Mouse (Mus musculus): ENCODE data around the gene Psme3. TPM values are rescaled to one million over a fixed set of nuclear protein-coding genes. Genes with fewer than 3 reads are reported as not detected.

Psme3 gene
- polyA plus RNA-seq, 1 experiment: 161 TPM

GRCm38 (mm10) chr11:101351100-101351720 lies 35.2 kb downstream of the Psme3 start:
- H3K4me1 ChIP-seq (ENCODE audit: control insufficient read depth, insufficient read depth, low read length): peaks cover 2% of the 10 kb centered on the region
- H3K36me3 ChIP-seq (ENCODE audit: control insufficient read depth, insufficient read depth, low read length, poor library complexity, severe bottlenecking): no peaks in the 10 kb centered on the region
- TF ChIP-seq CTCF (IDR thresholded peaks at IDR 0.05; ENCODE audit: low read depth, low read length): no peak
- TF ChIP-seq POLR2A (IDR thresholded peaks at IDR 0.05; ENCODE audit: insufficient read depth, low read length): no peak
- TF ChIP-seq EP300 (IDR thresholded peaks at IDR 0.05; ENCODE audit: insufficient read depth, low read depth, low read length): no peak

GRCm38 (mm10) chr11:101351721-101352111 lies 35.7 kb downstream of the Psme3 start:
- no peak overlapping the region for H3K9ac ChIP-seq (ENCODE audit: low read depth, poor library complexity, severe bottlenecking)
- TF ChIP-seq POLR2A (IDR thresholded peaks at IDR 0.05; ENCODE audit: insufficient read depth, low read length) (no peak), EP300 (IDR thresholded peaks at IDR 0.05; ENCODE audit: insufficient read depth, low read depth, low read length) (no peak), CTCF (IDR thresholded peaks at IDR 0.05; ENCODE audit: low read depth, low read length) (no peak)
- no peak overlapping the region for H3K4me3 ChIP-seq (ENCODE audit: low read depth, low read length)
- H3K9me3 ChIP-seq (replicated peaks; ENCODE audit: control insufficient read depth, insufficient read depth, low read length, poor library complexity, severe bottlenecking): no peaks in the 10 kb centered on the region
- no peaks in the 10 kb centered on the region for H3K27me3 ChIP-seq (ENCODE audit: control insufficient read depth, insufficient read depth, low read length, poor library complexity, severe bottlenecking)
- H3K27ac ChIP-seq (ENCODE audit: insufficient read depth, low read length): no peak overlapping the region
- no peaks in the 10 kb centered on the region for H3K36me3 ChIP-seq (ENCODE audit: control insufficient read depth, insufficient read depth, low read length, poor library complexity, severe bottlenecking)
- H3K4me1 ChIP-seq (ENCODE audit: control insufficient read depth, insufficient read depth, low read length): peaks cover 2% of the 10 kb centered on the region

More at GRCm38 (mm10) chr11:101351100-101351720, 35.2 kb downstream of the Psme3 start:
- no peak overlapping the region for H3K4me3 ChIP-seq (ENCODE audit: low read depth, low read length)
- H3K27me3 ChIP-seq (ENCODE audit: control insufficient read depth, insufficient read depth, low read length, poor library complexity, severe bottlenecking): no peaks in the 10 kb centered on the region
- no peak overlapping the region for H3K27ac ChIP-seq (ENCODE audit: insufficient read depth, low read length)
- no peaks in the 10 kb centered on the region for H3K9me3 ChIP-seq (replicated peaks; ENCODE audit: control insufficient read depth, insufficient read depth, low read length, poor library complexity, severe bottlenecking)
- no peak overlapping the region for H3K9ac ChIP-seq (ENCODE audit: low read depth, poor library complexity, severe bottlenecking)

GRCm38 (mm10) chr11:101353436-101353835 lies 37.4 kb downstream of the Psme3 start:
- no peaks in the 10 kb centered on the region for H3K9me3 ChIP-seq (replicated peaks; ENCODE audit: control insufficient read depth, insufficient read depth, low read length, poor library complexity, severe bottlenecking)
- H3K36me3 ChIP-seq (ENCODE audit: control insufficient read depth, insufficient read depth, low read length, poor library complexity, severe bottlenecking): no peaks in the 10 kb centered on the region
- H3K27me3 ChIP-seq (ENCODE audit: control insufficient read depth, insufficient read depth, low read length, poor library complexity, severe bottlenecking): no peaks in the 10 kb centered on the region
- H3K27ac ChIP-seq (ENCODE audit: insufficient read depth, low read length): no peak overlapping the region
- H3K4me1 ChIP-seq (ENCODE audit: control insufficient read depth, insufficient read depth, low read length): peaks cover 2% of the 10 kb centered on the region
- TF ChIP-seq POLR2A (IDR thresholded peaks at IDR 0.05; ENCODE audit: insufficient read depth, low read length) (no peak), CTCF (IDR thresholded peaks at IDR 0.05; ENCODE audit: low read depth, low read length) (no peak), EP300 (IDR thresholded peaks at IDR 0.05; ENCODE audit: insufficient read depth, low read depth, low read length) (no peak)
- no peak overlapping the region for H3K4me3 ChIP-seq (ENCODE audit: low read depth, low read length)
- H3K9ac ChIP-seq (ENCODE audit: low read depth, poor library complexity, severe bottlenecking): no peak overlapping the region

GRCm38 (mm10) chr11:101354438-101355010 lies 38.5 kb downstream of the Psme3 start:
- Histone ChIP-seq H3K4me1 (ENCODE audit: control insufficient read depth, insufficient read depth, low read length) (peaks cover 2% of the 10 kb centered on the region), H3K36me3 (ENCODE audit: control insufficient read depth, insufficient read depth, low read length, poor library complexity, severe bottlenecking) (no peaks in the 10 kb centered on the region), H3K27me3 (ENCODE audit: control insufficient read depth, insufficient read depth, low read length, poor library complexity, severe bottlenecking) (no peaks in the 10 kb centered on the region), H3K9ac (ENCODE audit: low read depth, poor library complexity, severe bottlenecking) (no peak overlapping the region), H3K9me3 (replicated peaks; ENCODE audit: control insufficient read depth, insufficient read depth, low read length, poor library complexity, severe bottlenecking) (no peaks in the 10 kb centered on the region), H3K4me3 (ENCODE audit: low read depth, low read length) (no peak overlapping the region), H3K27ac (ENCODE audit: insufficient read depth, low read length) (no peak overlapping the region)
- TF ChIP-seq EP300 (IDR thresholded peaks at IDR 0.05; ENCODE audit: insufficient read depth, low read depth, low read length) (no peak), CTCF (IDR thresholded peaks at IDR 0.05; ENCODE audit: low read depth, low read length) (no peak), POLR2A (IDR thresholded peaks at IDR 0.05; ENCODE audit: insufficient read depth, low read length) (no peak)

GRCm38 (mm10) chr11:101355916-101356315 lies 39.9 kb downstream of the Psme3 start:
- Histone ChIP-seq H3K27me3 (ENCODE audit: control insufficient read depth, insufficient read depth, low read length, poor library complexity, severe bottlenecking) (no peaks in the 10 kb centered on the region), H3K4me3 (ENCODE audit: low read depth, low read length) (no peak overlapping the region), H3K9ac (ENCODE audit: low read depth, poor library complexity, severe bottlenecking) (no peak overlapping the region), H3K4me1 (ENCODE audit: control insufficient read depth, insufficient read depth, low read length) (peaks cover 2% of the 10 kb centered on the region), H3K27ac (ENCODE audit: insufficient read depth, low read length) (no peak overlapping the region), H3K36me3 (ENCODE audit: control insufficient read depth, insufficient read depth, low read length, poor library complexity, severe bottlenecking) (no peaks in the 10 kb centered on the region), H3K9me3 (replicated peaks; ENCODE audit: control insufficient read depth, insufficient read depth, low read length, poor library complexity, severe bottlenecking) (no peaks in the 10 kb centered on the region)
- TF ChIP-seq POLR2A (IDR thresholded peaks at IDR 0.05; ENCODE audit: insufficient read depth, low read length): no peak

- Histone ChIP-seq H3K4me1 (ENCODE audit: control insufficient read depth, insufficient read depth, low read length) (peaks cover under 1% of the 10 kb centered on the region), H3K9ac (ENCODE audit: low read depth, poor library complexity, severe bottlenecking) (no peak overlapping the region), H3K9me3 (replicated peaks; ENCODE audit: control insufficient read depth, insufficient read depth, low read length, poor library complexity, severe bottlenecking) (no peaks in the 10 kb centered on the region), H3K36me3 (ENCODE audit: control insufficient read depth, insufficient read depth, low read length, poor library complexity, severe bottlenecking) (no peaks in the 10 kb centered on the region), H3K4me3 (ENCODE audit: low read depth, low read length) (no peak overlapping the region), H3K27me3 (ENCODE audit: control insufficient read depth, insufficient read depth, low read length, poor library complexity, severe bottlenecking) (no peaks in the 10 kb centered on the region), H3K27ac (ENCODE audit: insufficient read depth, low read length) (no peak overlapping the region)
- TF ChIP-seq POLR2A (IDR thresholded peaks at IDR 0.05; ENCODE audit: insufficient read depth, low read length) (no peak), CTCF (IDR thresholded peaks at IDR 0.05; ENCODE audit: low read depth, low read length) (no peak), EP300 (IDR thresholded peaks at IDR 0.05; ENCODE audit: insufficient read depth, low read depth, low read length) (no peak)
These were observed 41.6 kb downstream of the Psme3 start for GRCm38 (mm10) chr11:101357505-101358182.

All from ES-Bruce4 (cell line).